Mouse (Mus musculus) ES-E14 (cell line): Measurements from ENCODE around the gene Pdzd9.

Experiments used
- CHD2 ChIP-seq: IDR thresholded peaks from 2 replicates; pipeline ENCODE4 v1.6.1; 2014; ENCODE audit warnings: mild to moderate bottlenecking, low read depth, low read length, inconsistent platforms
- HCFC1 ChIP-seq: IDR thresholded peaks from 2 replicates; pipeline ENCODE4 v1.6.1; 2012; ENCODE audit warnings: low read length, inconsistent platforms, borderline replicate concordance; ENCODE audit not compliant: insufficient read depth
- MAFK ChIP-seq: IDR thresholded peaks from 2 replicates; pipeline ENCODE4 v1.6.1; 2014; ENCODE audit warnings: mild to moderate bottlenecking, low read depth, low read length, inconsistent platforms; ENCODE audit not compliant: insufficient read depth
- ZC3H11A ChIP-seq: IDR thresholded peaks from 2 replicates; pipeline ENCODE4 v1.6.1; 2012; ENCODE audit warnings: low read depth, mild to moderate bottlenecking, inconsistent platforms, low read length, borderline replicate concordance
- ZNF384 ChIP-seq: IDR thresholded peaks from 2 replicates; pipeline ENCODE4 v1.6.1; 2012; ENCODE audit warnings: low read depth, low read length, inconsistent platforms

- TF ChIP-seq ZC3H11A (no peak), MAFK (no peak), CHD2 (no peak), ZNF384 (no peak), HCFC1 (no peak)
Measured at GRCm38 (mm10) chr7:120682002-120682401, 11.9 kb upstream of the Pdzd9 start.
